Mouse (Mus musculus): ENCODE measurements around the gene Cacna1e.

Gene Cacna1e

GRCm38 (mm10) chr1:154704558-154705185 is 179.6 kb downstream of the Cacna1e start:
- no peak for DNase-seq

GRCm38 (mm10) chr1:154702623-154703022 is 181.7 kb downstream of the Cacna1e start:
- DNase-seq, result no peak

- no peak for DNase-seq
Measured at GRCm38 (mm10) chr1:154688876-154689665, 195.2 kb downstream of the Cacna1e start.

- DNase-seq, result no peak
Measured at GRCm38 (mm10) chr1:154686861-154687260, 197.4 kb downstream of the Cacna1e start.

GRCm38 (mm10) chr1:154683477-154684106 is 200.7 kb downstream of the Cacna1e start:
- no peak for DNase-seq

GRCm38 (mm10) chr1:154678989-154679388 is 205.3 kb downstream of the Cacna1e start:
- DNase-seq, result no peak

DNA sequence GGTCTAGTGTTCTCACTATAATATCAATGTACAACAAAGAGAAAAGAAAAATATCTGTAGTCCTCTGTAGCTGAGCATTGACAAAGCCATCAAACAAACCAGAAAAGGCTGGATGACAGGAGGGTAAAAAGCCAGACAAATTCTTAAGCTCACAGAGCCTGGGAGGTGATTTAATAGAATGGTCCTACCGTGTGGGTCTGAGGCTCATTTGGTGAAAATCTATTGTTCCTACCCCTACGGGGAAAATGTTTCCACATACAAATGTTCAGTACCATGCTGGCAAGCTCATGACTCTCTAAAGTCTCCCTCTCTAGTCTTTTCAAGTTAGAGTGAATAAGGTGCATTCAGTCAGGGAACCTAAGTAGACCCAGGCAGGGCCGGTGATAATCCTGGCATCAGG is 206.2 kb downstream of the Cacna1e start:
- no peak for DNase-seq

DNA sequence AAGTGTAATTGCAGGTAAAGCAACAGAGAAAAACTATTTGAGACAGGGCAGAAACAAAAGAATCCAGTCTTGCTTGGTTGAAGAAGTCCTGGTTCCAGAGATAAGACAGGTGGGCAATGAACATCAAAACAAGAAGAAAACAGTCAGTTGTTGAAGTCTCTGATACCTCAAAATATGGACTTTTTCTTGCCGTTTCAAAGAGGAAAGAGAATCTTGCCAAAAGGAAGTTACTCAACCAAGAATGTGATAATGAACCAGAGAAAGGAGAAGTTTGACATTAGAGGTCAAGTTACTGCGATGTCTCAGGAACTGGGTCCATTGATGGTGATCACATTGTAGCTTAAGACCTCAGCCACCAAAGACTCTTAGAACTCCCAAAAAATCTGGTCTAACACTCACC is 206.6 kb downstream of the Cacna1e start:
- DNase-seq, result no peak

- no peak for DNase-seq
Measured at GRCm38 (mm10) chr1:154663721-154664120, 220.6 kb downstream of the Cacna1e start.

DNA sequence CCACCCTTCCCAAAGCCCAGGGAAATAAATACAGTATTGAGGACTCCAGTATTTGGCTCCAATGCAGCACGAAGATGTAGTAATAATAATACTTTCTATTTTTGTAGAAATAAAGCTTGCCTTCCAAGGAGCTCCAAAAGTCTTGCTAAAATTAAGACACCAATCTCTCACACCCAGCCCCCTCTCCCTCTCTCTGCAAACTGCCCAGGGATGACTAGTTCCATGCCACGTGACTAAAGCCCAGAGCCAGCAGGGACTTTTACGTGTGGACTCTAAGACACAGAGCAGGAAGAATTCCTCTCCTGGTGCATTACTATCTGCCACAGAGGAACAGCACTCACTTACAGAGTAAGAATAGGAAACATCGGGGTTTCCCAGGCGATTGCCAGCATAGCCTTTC is 222.3 kb downstream of the Cacna1e start:
- peak; percentile 47 for DNase-seq

DNA sequence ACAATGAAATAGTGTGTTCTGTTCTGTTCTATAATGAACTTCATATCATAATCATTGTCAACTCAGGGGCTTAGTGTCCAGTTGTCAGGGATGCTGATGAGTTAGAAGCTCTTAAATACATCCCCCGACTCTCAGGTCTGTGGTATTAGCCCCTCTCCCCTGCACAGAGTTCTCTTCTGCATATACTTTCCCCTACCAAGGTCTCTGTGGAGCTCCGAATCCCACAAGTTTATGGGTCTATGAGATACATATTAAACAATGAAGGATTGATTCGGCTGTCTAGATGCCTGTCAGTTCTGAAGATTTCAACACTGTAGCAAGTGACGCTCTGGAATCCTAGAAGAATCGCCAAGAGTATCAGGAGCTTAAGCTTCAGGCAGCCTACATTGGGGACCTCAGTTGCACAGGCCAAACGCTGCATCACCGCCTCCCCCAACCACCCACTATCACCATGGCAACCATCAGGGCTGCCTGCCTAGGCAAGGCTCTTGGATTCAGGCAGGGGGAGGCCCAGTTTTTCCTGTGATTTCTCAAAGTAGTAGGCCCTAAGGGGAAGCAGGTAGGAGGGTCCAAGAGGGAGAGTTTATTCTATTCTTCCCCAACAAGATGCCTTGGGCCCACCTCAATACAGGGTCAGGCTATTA is 223.0 kb downstream of the Cacna1e start:
- peak; percentile 18 for DNase-seq

DNA sequence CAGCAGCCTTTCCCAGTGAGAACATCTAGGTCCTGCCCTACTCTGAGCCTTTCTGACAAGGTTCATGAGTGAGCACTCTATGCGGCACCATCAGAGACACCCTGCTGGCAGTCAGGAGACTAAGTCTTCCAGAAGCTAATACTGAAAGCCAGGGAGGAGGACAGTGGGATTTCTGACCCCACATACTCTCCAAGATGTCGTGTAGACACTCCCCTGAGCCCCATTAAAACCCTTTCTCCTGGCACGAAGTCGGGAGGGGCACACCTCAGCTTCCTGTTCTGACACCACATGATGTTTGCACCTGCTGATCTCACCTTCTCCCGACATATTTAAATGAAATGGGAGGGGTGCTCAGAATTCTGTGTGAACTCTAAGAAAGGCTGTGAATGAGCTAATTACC is 226.9 kb downstream of the Cacna1e start:
- no peak for DNase-seq

DNA sequence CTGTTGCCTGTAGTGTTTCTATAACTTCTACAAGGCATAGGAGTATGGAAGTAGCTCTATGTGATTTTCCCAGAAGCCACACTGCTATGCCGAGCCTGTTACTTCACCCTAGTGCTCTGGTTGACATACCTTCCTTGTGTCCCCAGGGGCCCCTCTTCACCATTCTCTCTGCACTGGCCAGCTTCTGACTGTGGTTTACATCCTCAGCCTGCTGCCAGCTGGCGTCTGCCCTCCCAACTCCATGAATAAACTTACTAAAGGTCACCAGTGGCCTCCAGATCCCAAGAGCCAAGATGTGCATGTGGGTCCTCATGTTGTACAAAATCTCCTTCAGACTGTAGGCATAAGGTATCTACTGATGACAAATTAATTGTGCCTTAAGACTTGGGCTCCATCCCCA is 230.3 kb downstream of the Cacna1e start:
- no peak for DNase-seq

DNA sequence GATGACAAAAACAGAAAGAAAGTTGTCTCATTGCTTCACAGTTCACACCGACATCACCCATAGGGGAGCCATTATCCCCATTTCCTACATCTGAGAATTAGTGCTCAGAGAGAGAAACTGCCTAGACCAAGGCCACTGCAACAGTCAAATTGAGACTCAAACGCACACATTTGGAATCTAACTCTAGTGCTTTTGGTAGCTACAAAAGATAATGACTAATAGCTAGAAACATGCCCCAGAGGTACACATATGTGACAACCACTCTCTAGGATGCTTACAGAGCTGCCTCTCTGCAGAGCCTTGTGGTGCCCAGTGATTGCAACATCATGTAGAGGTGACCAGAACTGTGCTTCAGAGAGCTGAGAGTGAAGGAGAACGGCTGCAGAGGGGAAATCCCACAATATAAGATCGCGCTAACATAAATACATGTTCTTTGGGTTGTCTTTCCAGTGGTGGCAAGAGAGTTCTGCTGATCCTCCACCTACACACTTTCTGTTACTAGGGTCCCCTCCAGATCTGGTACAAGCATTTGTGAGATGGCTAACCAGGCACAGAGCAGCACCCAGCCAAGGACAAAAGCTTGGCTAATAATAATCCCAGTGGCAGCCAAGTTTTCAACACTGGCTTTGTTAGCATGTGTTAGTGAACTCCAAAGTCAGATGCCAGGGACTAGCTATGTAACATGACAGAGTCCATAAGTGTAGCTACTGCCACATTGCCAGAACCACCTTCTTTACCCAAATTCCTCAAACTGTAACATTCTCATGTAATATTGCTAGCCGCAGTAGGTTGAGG is 237.9 kb downstream of the Cacna1e start:
- DNase-seq, result no peak

DNA sequence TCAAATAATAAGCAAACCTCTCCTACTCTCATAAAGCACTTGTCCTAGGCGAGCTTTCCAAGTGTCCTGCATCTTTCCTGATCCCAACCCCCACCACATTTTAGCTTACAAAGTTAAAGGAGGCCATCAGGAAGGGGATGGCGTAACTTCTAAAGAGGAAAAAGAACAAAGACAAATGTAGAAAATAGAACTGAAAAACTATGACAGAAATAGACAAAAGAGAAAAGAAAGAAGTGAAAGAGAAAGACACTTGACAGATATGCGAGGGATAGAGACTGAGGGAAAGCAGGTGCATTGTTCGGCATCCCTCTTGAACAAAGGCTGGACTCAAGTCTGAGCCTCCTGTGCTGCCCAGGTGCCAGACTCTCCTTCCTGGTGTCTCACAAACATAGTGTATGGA is 246.5 kb downstream of the Cacna1e start:
- DNase-seq, result no peak

DNA sequence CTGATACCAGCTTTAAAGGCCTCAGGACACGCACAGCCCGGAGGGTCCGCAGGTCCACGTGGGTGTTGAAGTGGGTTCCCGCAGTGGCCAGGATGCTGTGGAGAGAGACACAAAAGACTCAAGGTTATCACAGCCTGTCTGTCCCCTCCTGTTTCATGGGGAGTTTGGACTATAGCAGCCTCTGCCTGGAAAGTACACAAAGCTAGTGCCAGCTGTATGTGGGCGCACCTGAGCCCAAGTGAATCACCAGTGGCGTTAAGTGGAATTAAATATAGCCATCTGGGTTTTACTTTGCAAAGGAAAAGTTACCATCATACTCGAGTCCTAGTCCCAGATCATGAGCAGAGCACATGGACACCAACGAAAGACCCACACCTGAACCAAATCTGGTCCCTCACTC is 248.5 kb downstream of the Cacna1e start:
- DNase-seq, result no peak

- DNase-seq, result no peak
Measured at GRCm38 (mm10) chr1:154632886-154633285, 251.4 kb downstream of the Cacna1e start.

DNA sequence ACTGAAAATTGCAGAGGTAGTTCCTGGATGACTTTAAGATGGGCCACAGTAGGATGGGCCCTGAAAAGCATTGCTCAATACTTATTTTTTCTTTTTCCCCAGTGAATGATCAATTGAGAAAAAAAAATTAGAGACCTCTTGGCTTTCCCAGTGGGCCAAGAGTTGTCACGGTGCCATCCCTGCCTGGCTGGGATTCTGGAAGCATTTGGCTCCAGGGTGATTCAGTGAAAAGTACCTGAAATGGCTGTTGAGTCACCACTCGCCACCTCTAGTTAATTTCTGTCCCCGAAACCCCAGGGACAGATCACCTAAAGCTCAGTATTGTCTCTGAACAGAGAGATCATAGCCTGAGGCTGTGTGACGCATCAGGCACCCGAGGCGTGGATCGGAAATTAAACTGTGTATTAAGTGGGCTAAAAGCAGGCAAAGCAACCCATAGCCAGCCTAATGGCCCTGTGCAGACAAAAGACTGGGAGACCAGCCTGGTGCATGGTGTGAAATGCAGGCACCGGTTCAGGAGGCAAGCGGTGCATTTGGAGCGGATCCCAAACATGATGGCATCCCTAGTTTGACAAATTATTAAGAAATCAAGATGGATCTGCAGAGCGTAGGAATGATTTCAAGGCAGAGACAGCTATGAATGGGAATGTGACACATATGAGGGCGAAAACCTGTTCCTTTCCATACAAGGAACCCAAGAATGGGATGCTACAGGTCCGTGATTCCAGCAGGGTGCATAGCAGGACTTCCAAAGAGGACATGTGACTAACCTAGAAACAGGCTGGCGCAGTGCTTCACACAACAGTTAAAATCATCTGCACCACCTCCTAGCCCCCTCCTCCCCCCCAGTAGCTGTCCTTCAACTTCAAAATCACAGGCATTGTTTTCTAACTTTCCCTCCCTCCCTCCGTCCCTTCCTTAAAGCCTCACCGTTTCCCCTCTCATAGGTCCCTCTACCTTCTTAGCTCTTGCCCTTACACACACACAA is 261.3 kb downstream of the Cacna1e start:
- no peak for DNase-seq

- peak; percentile 24 for DNase-seq
Measured at GRCm38 (mm10) chr1:154617743-154618455, 266.4 kb downstream of the Cacna1e start.

- DNase-seq, result no peak
Measured at GRCm38 (mm10) chr1:154615759-154616158, 268.5 kb downstream of the Cacna1e start.

- DNase-seq, result no peak
Measured at GRCm38 (mm10) chr1:154608516-154608915, 275.8 kb downstream of the Cacna1e start.

Data from lung, postnatal 10 days (tissue).